Mouse (Mus musculus): ENCODE measurements around the gene Chaf1a.
"Not testable (repeated sequence)": the region's sequence is repeated elsewhere in the genome, so short reads cannot be mapped to it uniquely, and the experiment has no call there.

Gene Chaf1a

DNA sequence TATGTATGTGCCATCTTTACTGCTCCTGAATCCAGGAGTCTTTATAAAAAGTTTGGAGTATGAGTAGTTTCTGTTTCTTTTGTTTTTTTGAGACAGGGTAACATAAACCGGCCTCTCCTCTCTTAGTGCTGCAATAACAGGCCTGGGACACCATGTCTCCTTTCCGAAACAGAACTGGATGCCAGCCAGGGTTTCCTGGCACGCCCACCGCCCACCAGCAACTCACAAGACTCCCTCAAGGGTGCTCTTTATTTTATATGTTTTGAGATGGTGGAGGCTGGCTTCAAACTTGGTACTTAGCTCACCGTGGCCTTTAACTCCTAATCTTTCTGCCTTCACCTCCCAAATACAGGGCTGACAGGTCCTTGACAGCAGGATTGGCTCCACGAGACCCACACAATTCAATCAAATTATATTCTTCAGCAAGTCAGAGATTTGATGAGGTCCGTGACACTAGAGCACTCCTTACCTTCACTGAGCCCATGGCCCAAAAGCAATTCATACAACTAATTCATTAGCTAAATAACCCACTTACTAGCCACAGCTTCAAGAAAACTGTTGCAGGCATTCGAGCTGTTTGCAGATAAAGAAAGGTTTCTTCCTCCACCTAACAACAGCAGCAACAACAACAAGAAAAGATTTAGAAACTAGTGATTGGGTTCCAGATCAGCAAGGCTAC lies 1.5 kb upstream of the Chaf1a start:
- no peak for DNase-seq (ENCODE audit: low read depth, low spot score)

DNA sequence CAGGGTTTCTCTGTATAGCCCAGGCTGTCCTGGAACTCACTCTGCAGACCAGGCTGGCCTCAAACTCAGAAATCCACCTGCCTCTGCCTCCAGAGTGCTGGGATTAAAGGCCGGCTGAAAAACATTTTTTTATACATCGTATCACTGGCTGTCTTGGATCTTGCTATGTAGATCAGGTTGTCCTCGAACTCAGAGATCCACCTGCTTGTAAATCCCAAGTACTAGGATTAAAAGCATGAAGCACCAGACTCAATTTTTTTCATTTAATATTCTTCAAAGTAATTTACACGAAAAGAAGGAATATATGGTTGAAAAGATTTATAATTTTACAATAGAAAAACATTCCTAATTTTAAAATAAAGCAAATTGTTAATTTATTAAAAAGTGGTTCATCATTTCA lies 894 bp upstream of the Chaf1a start:
- no peak for DNase-seq (ENCODE audit: low read depth, low spot score)

DNA sequence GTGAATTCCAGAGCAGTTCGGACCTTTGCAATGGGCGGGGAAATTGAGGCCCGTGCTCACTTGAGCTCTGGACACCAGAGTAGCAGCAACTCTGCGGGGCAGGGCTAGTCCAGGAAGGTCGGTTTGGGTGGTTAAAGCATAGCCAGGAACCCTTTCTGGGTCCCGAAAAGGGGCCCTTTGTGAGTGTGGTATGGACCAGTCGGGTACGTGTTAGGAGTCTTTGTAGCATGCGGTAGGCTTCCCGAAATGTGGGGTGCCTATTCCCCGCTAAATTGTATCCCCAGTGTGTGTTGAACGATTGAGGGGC lies 571 bp downstream of the Chaf1a start:
- DNase-seq (ENCODE audit: low read depth, low spot score), result no peak

DNA sequence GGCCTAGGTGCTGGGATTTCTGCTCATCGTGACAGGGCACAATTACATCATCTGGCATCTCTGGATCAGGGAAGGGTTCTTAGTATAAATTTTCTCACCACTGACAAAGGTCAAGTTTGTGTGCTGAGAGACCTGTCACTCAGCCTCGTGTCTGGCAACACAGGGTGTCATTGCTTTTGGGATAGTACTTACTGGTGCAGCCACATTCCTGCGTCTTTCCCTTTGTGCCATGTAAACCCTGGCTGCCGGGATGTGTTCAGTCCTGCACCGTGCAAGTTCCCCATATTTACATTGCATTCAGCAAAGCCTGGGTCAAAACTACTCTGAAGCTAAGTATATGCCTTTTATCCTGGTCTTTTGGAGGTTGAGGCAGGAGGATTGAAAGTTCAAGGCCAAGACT lies 11.1 kb downstream of the Chaf1a start:
- no peak for DNase-seq (ENCODE audit: low read depth, low spot score)

DNA sequence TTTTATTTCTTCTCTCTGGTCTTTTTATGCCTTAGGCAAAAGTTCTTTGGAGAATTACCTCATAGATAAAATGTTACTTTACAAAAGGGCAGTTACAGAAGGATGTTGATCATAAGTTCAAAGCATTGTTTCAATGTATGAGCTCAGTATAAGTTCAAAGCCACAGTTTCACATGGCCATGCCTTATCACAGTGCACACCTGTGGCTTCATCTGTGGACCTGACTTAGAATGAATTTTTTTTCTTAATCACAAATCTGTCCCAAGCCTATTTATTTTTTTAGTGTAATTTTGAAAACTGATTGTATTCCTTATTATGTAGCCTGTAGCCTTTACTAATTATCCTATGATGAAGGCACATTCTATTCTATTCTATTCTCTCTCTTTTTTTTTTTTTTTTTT lies 14.7 kb downstream of the Chaf1a start:
- no peak for DNase-seq (ENCODE audit: low read depth, low spot score)

DNA sequence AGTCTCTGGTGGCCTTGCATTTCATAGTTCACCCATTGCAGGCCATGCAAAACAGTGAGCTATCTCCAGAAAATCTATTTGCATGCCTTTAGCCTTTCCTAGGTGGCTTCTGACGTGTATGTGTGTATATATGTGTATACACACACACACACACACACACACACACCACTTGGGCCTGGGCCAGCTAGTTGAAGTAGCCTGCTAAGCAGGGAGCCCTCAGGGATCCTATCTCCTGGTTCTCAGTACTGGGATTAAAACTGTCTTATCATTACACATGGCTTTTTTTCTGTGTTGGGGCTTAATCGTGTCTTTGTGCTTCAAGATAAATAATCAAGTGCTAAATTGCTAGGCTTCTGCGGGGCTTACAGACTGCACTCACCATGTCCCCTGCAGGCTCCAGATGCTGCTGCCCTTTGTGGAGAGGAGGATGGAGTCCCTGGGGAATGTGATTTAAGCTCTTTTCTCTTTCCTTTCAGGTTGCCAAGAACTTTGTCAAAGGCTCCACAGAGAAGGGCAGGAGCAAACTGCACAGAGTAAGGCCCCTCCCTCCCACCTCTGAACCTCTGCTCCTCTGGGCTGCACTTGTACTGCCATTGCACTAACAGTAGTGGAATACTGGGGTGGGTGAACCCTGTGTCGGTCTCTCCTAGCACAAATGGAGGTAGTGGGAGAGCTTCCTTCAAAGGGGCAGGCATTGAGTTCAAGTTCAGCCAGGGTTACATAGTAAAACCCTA lies 15.9 kb downstream of the Chaf1a start:
- no peak for DNase-seq (ENCODE audit: low read depth, low spot score)

DNA sequence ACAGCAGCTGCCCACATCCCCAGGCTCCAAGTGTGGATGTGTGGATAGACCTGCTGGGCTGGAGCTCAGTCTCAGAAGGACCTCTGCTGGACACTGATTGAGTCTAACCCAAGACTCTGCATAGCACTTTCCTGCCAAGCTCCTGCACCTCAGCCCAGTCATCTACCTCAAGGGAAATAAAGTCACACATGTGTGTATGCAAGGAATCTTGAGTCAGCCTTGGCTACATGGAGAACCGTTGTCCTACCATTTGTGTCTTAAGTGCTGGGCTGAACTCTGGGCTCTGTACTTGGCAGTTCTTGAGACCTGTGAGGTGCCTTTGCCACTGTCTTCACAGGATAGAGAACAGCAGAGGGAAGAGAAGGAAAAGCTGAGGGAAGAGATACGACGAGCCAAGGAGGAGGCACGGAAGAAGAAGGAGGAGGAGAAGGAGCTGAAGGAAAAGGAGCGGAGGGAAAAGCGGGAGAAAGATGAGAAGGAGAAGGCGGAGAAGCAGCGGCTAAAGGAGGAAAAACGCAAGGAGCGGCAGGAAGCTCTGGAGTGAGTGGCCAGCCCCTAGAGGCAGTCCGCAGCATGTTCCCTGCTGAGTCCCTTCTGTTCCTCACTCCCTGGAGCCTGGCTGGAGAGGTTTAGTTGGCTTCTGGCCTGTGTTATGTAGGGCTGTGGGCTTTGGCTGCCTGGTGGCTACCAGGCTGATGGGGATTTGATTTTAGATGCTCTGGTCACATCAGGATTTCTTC lies 17.3 kb downstream of the Chaf1a start:
- peak; percentile 73 for DNase-seq (ENCODE audit: low read depth, low spot score)

DNA sequence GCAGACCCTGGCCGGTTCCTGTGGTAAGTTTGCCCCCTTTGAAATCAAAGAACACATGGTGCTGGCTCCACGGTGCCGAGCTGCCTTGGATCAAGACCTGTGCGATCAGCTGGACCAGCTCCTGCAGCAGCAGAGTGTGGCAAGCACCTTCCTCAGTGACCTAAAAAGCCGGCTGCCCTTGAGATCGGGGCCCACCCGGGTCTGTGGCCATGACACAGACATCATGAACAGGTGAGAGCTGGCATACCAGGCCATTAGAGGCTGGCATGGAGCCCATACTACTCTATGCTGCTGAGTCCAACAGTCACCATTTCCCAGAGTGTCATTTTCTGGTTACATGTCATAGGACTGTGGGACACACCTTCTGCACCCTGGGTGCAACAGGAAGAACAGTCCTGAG lies 21.8 kb downstream of the Chaf1a start:
- DNase-seq (ENCODE audit: low read depth, low spot score), result no peak

DNA sequence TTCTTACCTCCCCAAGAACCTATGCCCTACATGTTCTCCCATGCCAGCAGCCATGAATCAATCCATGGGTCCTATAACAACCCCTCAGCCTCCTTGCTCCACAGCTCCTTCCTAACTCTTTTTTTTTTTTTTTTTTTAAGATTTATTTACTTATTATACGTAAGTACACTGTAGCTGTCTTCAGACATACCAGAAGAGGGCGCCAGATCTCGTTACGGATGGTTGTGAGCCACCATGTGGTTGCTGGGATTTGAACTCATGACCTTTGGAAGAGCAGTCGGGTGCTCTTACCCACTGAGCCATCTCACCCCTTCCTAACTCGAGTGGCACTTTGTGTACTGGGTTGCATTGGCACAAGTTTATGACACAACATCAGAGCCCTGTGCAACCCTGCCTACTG lies 25.5 kb downstream of the Chaf1a start:
- not testable (repeated sequence) for DNase-seq (ENCODE audit: low read depth, low spot score)

DNA sequence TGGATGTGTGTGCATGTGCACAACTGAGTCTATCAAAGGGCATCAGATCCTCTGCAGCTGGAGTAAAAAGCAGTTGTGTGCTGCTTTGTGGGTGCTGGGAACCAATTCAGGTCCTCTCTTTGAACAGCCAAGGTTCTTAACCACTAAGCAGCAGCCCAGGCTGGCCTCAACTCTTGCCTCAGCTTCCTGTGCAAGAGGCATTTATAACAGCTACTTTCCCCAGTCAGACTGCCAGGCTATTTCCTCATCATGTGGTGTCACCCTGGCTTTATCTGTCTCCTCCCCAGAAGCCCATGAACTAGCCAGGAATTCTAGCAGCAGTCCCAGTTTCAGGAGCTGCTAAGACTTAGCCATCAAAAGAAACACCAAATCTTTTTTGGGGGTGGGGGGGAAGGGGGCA lies 26.2 kb downstream of the Chaf1a start:
- DNase-seq (ENCODE audit: low read depth, low spot score), result no peak

DNA sequence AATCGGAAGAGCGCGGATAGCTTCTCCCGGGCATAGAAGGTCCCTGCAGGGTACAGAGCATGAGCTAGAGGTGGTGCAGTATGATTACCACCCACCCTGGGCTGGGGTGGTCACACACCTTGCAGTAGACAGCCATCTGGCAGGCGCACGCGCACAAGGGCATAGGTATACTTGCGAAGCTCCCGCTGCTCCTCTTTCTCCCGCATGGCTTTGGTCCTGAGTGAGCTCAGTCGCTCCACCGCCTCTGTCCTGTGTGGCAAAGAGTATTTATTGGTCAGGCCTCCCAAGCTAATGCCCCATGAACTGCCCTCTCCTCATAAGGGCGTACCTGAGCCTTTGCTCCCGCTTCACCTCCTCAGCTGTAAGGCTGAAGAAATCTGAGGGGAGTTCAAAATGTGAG lies 28.8 kb downstream of the Chaf1a start:
- no peak for DNase-seq (ENCODE audit: low read depth, low spot score)

DNA sequence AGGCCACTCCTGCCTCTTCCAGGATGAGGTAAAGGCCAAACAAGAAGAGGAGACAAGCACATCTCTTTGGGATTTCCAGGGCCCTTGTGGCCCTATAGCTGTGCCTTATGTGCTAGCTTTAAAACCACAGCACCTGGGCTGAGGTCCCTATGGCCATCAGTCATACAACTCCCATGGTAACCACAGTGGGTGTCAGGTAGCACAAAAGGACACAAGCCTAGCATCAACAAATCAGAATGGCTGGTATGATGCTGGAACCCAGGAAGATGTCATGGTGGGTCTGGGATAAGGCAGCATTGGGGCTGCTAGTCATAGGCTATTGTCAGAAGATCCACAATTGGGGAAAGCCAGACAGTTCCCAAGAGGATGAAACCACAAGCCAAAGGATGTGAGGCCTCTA lies 30.9 kb downstream of the Chaf1a start:
- DNase-seq (ENCODE audit: low read depth, low spot score), result no peak

DNA sequence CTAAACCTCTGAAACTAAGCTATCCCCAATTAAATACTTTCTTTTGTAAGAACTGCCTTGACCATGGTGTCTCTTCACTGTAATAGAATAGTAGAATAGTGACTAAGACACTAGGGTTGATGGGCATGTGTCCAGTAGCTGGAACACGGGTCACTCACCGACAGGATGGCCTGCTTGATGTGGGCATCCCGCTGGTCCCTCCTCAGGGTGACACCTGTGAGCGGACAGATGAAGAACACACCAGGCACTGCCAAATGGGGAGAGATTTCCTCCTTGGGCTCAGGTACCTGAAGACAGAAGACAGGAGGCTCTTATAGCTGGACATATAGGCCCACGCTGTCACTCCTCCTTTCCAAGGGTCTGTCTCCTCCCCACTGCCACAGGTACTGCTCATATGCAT lies 32.0 kb downstream of the Chaf1a start:
- no peak for DNase-seq (ENCODE audit: low read depth, low spot score)

DNA sequence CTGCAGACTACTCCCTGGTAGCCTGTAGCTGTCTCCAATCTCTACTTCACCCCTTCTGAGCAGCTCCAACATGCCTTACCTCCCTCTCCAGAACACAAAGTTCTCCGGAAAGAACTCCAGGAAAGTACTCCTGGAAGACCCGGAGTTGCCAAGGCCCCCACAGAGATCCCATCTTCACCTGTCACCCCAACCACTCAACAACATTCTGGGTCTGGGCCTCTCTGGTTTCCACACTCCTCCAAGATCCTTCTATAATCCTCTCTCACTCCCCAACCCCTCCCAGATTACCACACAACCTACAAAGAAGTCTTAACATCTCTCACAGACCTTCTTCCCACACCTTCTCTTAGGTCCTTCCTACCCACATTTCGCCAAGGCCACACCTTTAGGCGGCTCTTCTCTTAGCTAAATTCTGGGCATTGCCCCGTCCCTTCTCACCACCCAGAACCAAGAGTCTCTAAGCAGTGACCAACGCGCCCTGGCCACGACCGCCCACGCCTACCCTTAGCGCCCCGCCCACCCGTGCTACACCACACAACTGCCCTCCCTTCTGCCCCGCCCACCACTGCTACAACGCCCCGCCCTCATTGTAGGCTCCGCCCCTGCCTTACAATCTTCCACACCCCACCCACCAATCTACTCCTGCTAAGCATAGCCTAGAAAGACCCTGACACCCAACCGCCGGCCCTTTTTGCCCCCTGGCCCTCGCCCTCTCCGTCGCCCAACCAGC lies 34.0 kb downstream of the Chaf1a start:
- peak; percentile 81 for DNase-seq (ENCODE audit: low read depth, low spot score)

DNA sequence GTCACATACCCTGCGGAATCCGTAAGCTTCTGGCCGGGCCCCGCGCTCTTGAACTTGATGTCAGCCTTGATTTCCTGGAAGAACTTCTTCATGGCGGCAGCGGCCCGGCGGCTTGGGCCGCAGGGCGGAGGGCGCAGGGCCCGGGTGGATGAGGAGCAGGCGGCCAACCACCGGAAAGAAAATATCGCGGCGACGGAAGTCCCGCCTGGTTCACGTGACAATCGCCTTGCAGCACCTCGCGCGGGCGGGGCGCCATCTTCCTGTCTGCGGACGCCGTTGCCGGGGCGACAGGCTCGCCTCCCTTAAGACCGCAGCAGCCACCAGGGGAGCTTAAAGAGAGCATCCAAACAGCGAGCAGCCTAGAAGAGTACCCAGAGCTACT lies 34.6 kb downstream of the Chaf1a start, which contains the start of gene Ubxn6:
Ubxn6 (minus strand) TSS at position 202 of the 382 bp plus-strand sequence.
- peak; percentile 99 for DNase-seq (ENCODE audit: low read depth, low spot score)

DNA sequence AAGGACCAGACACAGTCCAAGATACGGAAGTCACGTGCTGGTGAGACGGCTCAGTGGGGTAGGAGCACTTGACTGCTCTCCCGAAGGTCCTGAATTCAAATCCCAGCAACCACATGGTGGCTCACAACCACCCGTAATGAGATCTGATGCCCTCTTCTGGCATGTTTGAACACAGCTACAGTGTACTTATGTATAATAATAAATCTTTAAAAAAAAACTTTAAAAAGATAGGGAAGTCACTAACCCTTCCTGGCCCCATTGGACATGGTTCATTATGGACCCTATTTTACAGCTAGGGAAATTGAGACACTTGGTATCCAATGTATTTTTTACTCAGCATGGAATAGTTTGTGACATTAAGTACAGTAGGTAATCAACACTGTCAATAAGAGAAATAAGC lies 37.3 kb downstream of the Chaf1a start:
- no peak for DNase-seq (ENCODE audit: low read depth, low spot score)

DNA sequence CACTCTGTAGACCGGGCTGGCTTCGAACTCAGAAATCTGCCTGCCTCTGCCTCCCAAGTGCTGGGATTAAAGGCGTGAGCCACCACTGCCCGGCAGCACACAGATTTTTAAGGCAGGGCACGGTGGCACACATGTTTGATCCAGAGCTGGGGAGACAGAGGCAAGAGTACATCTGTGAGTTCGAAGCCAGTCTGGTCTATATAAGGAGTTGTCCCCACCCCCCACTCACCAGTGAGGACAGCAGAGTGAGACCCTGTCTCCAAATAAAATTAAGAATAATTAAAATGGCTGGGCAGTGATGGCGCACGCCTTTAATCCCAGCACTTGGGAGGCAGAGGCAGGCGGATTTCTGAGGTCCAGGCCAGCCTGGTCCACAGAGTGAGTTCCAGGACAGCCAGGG lies 38.1 kb downstream of the Chaf1a start:
- DNase-seq (ENCODE audit: low read depth, low spot score), result not testable (repeated sequence)

DNA sequence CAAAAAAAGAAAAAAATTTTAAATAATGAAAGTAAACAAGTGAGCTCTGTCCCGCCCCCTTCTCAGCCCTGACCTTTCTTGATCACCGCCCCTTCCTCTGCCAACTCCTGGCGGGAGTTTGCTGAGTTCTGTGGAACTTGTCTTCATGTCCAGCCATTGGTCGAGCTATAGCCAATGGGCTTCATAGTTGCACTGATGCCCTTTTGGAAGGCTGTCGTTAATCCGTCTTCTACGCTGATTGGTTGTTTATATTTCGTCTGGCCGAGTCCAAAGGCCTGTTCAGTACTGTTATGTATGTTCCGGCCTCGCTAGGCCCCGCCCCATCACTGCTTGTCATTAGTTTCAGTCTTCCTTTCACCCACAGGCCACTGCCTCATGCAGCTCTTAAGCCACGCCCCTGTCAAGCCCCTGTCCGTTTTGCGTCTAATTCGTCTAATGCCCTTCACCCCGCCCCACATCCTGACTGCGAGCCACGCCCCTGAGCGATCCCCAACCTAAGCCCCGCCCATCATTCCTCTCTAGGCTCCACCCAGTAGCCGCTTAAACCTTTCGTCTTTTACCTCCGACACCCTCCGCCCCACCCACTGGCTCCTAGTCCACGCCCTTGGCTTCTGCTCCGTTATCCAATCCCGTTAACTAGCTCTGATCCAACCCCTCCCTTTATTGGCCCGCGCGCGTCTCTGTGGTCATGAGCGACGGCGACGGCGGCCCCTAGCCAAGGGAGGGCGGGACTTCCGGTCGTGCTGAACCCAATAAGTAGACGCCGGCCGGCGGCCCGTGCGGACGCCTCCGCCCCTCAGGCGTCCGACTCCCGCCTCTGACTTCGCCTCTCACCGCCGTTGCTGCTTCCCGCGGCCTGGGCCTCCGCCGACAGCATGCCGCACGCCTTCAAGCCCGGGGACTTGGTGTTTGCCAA lies 38.9 kb downstream of the Chaf1a start, which contains the start of gene Hdgfl2:
Hdgfl2 (plus strand) TSS at position 755 of the 916 bp plus-strand sequence.
- DNase-seq (ENCODE audit: low read depth, low spot score), result peak; percentile 100

DNA sequence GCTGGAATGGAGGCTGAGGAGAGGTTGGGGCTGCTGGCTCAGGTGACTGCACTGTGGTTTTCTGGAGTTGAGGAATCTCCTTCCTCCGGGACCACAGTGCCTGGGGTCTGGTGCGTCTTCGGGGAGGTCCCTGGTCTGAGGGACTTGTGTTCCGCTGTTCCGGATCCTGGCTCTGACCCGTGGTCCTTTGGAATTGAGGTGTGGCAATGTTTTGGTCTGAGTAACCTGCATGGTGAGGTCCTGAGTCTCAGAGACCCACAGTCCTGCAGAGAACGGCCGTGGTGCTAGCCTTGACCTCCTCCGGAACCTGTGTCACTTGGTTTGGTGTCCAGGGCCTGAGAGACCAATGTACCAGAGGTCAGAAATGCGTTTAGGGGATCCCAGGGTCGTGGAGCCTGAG lies 39.7 kb downstream of the Chaf1a start:
- DNase-seq (ENCODE audit: low read depth, low spot score), result no peak

DNA sequence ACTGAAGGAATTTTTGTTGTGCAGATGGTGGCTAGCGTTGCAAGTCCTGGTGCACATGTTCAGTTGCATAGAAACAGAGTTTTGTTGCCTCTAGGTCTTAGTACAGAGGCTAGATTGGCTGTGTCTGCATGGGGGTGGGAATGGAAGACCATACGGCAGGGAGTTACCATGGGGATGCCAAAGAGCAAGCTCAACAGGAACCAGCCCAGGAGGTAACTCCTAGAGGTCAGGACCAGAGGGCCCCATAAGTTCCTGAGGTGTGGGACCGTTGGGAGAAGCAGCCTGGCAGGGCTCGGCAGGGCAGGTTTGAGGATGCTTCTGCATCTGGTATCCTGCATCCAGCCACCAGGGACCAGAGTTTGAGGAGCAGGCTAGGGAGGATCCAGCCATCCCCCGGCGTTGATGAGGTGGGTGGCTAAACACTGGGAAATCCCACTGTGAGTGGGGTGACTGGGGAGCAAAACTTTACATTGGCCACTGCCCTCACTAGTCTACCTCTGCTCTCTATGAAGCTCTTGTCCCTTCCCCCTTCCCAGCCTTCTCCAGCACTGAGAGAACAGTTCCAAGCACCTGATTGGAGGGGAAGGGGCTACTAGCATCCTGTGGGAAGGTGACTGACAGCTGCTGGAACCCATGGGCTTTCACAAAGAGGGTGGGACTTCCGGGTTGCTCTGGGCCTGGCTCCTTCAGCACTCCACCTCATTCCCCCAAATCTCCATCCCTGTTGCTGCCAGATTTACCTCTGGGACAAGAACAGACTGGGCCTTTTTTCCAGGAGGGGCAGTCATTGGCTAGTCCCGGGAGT lies 40.7 kb downstream of the Chaf1a start:
- peak; percentile 86 for DNase-seq (ENCODE audit: low read depth, low spot score)

All from brain, adult 2 months (tissue).